Mouse (Mus musculus): ENCODE data around the gene Olfr1277.

Olfr1277 gene

DNA sequence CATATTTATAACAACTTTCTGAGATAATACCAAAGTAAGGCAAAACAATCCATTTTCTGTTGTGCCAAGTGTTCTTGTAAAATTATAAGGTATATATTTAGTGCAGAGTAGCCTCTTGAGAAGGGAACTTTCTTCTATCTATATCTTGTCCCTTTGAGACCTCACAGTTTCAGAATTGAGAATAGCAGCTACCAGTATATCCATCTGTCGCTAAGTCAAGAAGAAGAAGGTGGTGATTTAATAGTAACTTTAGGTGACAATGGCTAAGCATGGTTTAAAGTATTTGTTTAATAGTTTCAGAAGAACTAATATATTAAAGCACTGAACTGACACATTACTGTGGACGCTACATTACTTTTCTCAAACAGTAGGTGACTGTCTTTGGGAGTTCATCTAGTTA is at the start of gene Olfr1277:
Gene Olfr1277, minus strand, starts transcription at position 101 of the 400 bp plus-strand sequence.
- DNase-seq (ENCODE audit: low read depth, low spot score): no peak

DNA sequence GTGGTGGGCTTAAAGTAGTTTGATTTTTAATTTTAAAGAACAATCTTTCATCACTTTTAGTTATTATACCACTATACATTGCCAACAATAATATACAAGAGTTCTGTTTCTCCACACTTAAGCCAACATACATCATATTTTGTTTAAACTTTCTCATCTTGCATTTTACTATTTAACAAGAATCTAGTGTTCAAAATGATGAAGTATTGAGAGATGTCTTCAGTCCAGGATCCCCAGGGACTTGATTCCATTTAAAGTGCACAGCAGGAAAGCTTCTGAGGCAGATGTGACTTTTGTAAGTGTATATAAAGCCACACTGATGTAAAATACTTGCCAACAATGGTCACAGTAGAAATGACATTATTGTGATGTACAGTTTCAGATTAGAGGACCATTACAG is 39.8 kb upstream of the Olfr1277 start, which contains the start of gene Olfr1280:
Gene Olfr1280, plus strand, starts transcription at position 301 of the 400 bp plus-strand sequence.
- no peak for DNase-seq (ENCODE audit: low read depth, low spot score)

DNA sequence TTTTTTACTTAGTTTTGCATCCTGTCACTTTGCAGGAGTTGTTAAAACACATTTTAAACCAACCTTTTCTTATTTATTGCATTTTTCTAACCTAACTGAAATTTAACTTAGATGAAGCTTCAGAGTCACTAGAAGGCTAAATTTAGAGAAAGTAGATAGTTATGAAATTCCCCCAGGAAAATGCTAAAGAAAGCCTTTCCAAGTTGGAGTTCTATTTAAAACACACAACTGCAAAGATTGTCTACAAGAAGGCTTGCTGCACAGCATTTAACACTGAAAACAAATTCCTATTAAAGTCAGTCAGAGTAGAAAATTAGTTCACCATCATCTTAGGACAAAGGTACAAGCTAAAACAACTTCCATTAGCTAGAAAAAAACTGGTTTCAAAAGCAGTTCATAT is 26.5 kb upstream of the Olfr1277 start, which contains the start of gene Olfr1279:
Gene Olfr1279, plus strand, starts transcription at position 262 of the 400 bp plus-strand sequence.
- DNase-seq (ENCODE audit: low read depth, low spot score): no peak

DNA sequence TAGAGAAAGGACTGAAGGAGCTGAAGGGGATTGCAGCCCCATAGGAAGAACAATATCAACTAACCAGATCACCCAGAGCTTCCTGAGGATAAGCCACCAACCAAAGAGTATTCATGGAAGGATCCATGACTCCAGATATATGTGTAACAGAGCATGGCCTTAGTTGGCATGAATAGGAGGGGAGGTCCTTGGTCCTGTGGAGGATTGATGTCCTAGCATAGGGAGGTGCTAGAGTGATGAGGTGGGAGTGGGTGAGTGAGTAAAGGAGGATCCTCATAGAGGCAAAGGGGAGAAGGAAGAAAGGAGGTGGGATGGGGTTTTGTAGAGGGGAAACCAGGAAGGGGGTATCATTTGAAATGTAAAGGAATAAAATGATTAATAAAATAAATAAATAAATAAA is 24.6 kb upstream of the Olfr1277 start:
- DNase-seq (ENCODE audit: low read depth, low spot score): no peak

DNA sequence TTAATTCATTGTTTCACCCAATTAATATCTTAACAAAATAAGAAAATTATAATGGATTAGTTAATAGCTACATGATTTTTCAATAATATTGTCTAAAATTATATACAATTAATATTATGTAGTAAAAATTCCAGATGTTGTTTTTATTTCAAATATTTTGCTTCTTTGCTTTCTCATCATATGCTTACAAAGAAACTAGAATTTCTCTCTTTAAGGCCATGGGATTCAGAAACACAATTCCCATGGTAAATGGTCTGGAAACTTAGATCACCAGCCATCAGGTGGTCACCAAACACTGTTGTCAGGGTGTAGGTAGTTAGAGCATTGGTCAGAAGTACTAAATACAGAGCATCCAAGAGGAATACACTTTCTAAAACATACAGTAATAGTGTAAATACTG is 15.9 kb upstream of the Olfr1277 start, which contains the start of gene Olfr1278:
Gene Olfr1278, plus strand, starts transcription at position 301 of the 400 bp plus-strand sequence.
- DNase-seq (ENCODE audit: low read depth, low spot score): no peak

DNA sequence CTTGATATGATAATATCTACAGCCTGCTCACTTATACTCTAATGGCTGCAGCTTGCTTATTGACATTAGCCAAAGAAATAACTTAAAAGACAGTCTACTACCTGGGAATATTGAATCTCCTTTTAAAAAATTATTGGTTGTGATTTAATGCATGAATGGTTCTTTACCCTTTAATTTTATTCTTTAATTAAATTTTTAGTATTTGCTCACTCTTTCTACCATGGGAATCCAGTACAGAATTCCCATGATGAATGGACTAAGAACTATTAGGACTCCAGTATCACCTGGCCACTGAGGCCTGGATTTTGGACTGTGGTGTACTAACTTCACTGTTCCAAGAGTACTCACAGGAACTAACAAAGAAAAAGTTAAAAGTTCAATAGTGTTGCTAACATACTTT is 19.7 kb downstream of the Olfr1277 start, which contains the start of gene Olfr1276:
Gene Olfr1276, plus strand, starts transcription at position 301 of the 400 bp plus-strand sequence.
- no peak for DNase-seq (ENCODE audit: low read depth, low spot score)

DNA sequence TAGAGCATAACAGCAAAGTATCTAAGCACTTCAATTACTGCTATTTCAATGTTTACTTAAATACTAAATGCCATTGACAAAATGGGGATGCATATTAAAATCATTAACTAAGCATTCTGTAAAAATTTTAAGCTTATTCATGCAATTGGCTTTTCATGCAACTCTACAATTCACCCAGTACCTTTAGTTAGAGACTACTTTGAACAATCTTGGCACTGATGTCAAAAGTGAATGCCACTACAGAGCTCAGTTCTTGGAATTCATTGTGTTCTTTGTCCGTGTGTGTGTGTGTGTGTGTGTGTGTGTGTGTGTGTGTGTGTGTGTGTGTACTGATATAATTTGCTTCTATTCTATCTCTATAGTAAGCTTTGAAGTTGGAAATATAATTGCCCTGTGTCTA is 38.7 kb downstream of the Olfr1277 start, which contains the start of gene Olfr1275:
Gene Olfr1275, minus strand, starts transcription at position 101 of the 400 bp plus-strand sequence.
- DNase-seq (ENCODE audit: low read depth, low spot score): no peak

DNA sequence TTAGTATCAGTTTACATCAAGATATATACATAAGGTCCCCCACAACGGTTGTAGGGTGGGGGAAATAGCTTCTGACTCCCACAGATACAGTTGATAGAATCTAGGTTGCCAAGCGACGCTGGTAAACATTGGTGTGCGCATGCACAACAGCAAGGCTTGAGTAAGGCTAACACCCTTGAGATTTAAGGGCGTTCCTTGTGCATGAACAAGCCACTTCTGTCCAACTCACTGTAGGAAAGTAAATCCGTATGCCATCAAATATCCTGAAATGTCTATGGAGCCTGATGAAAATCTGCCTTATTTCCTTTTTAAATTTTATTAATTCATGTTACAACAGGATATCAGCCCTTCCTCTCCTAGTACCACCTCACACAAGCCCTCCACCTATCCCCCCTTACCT is 44.4 kb downstream of the Olfr1277 start, which contains the start of gene 4930430A15Rik:
Gene 4930430A15Rik, minus strand, starts transcription at position 101 of the 400 bp plus-strand sequence.
- DNase-seq (ENCODE audit: low read depth, low spot score): no peak

Data from c-Kit-negative CD71-positive TER-119-positive erythroid progenitor cells, embryonic 14.5 days (primary cell).